Mouse (Mus musculus) regulatory T cell (primary cell): Measurements from ENCODE around the gene Akr1b8.
"Not testable (repeated sequence)": the region's sequence is repeated elsewhere in the genome, so short reads cannot be mapped to it uniquely, and the experiment has no call there.

ENCODE experiments used
- in situ Hi-C: fragments of 300-600 bp; cut with MboI, MseI; formaldehyde crosslinking; loops from one replicate; pipeline ENCODE4 v1.15.1; 2025; ENCODE audit warnings: high pct_unique_total_duplicates

The Akr1b8 gene

GRCm38 (mm10) chr6:34399606-34400220 lies 45.8 kb downstream of the Akr1b8 start:
- in situ Hi-C loops = no loop called here

GRCm38 (mm10) chr6:34400696-34401095 lies 46.8 kb downstream of the Akr1b8 start:
- in situ Hi-C loops = no loop called here

GRCm38 (mm10) chr6:34406746-34407145 lies 52.8 kb downstream of the Akr1b8 start:
- in situ Hi-C loops = no loop called here

GRCm38 (mm10) chr6:34407403-34407802 lies 53.5 kb downstream of the Akr1b8 start:
- in situ Hi-C loops = no loop called here

GRCm38 (mm10) chr6:34412023-34412422 lies 58.1 kb downstream of the Akr1b8 start, which contains the start of gene Akr1b7:
Gene Akr1b7, plus strand, starts transcription at chr6:34412334.
- in situ Hi-C loops = no loop called here

GRCm38 (mm10) chr6:34412688-34413087 lies 58.8 kb downstream of the Akr1b8 start:
- in situ Hi-C loops = no loop called here

- in situ Hi-C loops = not testable (repeated sequence)
These were observed 59.5 kb downstream of the Akr1b8 start for GRCm38 (mm10) chr6:34413386-34413785.

- in situ Hi-C loops = no loop called here
These were observed 62.6 kb downstream of the Akr1b8 start for GRCm38 (mm10) chr6:34416521-34416920.
